Mouse (Mus musculus) hindbrain, embryonic 13.5 days (tissue): ENCODE results near the gene Trir. TPM values are rescaled to one million over a fixed set of nuclear protein-coding genes. Genes with fewer than 3 reads are reported as not detected.

Experiments used
- ATAC-seq: fragments of 200-750 bp; cut with Nextera tagmentation; 2 replicates; pipeline ENCODE4 v1.8.0; 2017; ENCODE audit warnings: moderate TSS enrichment; ENCODE audit not compliant: low FRiP score
- H3K27ac ChIP-seq: fragments of 300-500 bp; sonication (generic); 2 replicates; pipeline ENCODE4 v1.5.1; 2015; ENCODE audit warnings: inconsistent platforms, mild to moderate bottlenecking, moderate library complexity
- H3K27me3 ChIP-seq: fragments of 300-500 bp; sonication (generic); 2 replicates; pipeline ENCODE4 v1.6.1; 2015; ENCODE audit warnings: mild to moderate bottlenecking, inconsistent platforms
- H3K36me3 ChIP-seq: fragments of 300-500 bp; sonication (generic); 2 replicates; pipeline ENCODE4 v1.6.1; 2015; ENCODE audit warnings: mild to moderate bottlenecking, inconsistent platforms
- H3K4me1 ChIP-seq: fragments of 300-500 bp; sonication (generic); replicated peaks from 2 replicates; pipeline ENCODE4 v1.6.1; 2015; ENCODE audit warnings: inconsistent platforms
- H3K4me2 ChIP-seq: fragments of 300-500 bp; sonication (generic); 2 replicates; pipeline ENCODE4 v1.6.1; 2015; ENCODE audit warnings: inconsistent platforms, mild to moderate bottlenecking, moderate library complexity
- H3K4me3 ChIP-seq: fragments of 300-500 bp; sonication (generic); 2 replicates; pipeline ENCODE4 v1.5.1; 2015; ENCODE audit warnings: mild to moderate bottlenecking, inconsistent platforms
- H3K9ac ChIP-seq: fragments of 300-500 bp; sonication (generic); 2 replicates; pipeline ENCODE4 v1.6.1; 2015; ENCODE audit warnings: mild to moderate bottlenecking, inconsistent platforms
- H3K9me3 ChIP-seq: fragments of 300-500 bp; sonication (generic); 2 replicates; pipeline ENCODE4 v1.6.1; 2016; ENCODE audit warnings: inconsistent platforms
- WGBS: fragments of 180-500 bp; shearing (Covaris S2); methylation state at CpG from one replicate; pipeline ENCODE4 v1.1.7; 2015; 5-methylcytosine and 5-hydroxymethylcytosine counted together
- microRNA-seq: library from miRNA; unstranded; fragments of <30 nt; microRNA quantifications from one replicate; pipeline ENCODE4, GENCODE M21; 2016
- polyA plus RNA-seq: library from polyadenylated mRNA; unstranded; fragments of >200 nt; fragmentation: Nextera tagmentation; extraction: Ambion mirVana; gene quantifications from 2 replicates; pipeline ENCODE4 v1.2.1, GENCODE M21; 2015

Trir gene
- polyA plus RNA-seq, 1 experiment from 2014 or later = 141 TPM

DNA sequence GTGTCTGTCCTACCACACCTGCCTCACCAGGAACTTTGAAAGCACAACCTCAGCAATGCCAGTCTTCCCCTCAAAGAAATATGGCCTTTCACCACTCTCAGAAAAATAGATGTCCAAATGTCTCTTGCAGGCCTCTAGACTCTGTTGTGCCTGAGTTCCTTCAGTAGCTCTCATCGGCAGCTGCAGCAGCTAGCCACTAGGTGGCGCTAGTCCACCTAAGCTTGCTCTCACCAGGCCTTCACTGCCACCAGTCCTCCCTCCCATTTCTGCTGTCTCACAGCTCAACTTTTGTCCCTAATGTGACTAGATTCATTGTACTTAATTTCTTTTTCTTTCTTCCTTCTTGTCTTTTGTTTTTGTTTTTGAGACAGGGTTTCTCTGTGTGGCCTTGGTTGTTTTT is 50.4 kb downstream of the Trir start:
- Histone ChIP-seq H3K27me3 (no peaks in the 10 kb centered on the region), H3K9me3 (no peaks in the 10 kb centered on the region), H3K4me3 (no peak overlapping the region), H3K27ac (no peak overlapping the region), H3K9ac (0 out of 2 replicates have a peak overlapping the region, but pooled peaks have one; percentile 39), H3K4me1 (peaks cover 37% of the 10 kb centered on the region), H3K4me2 (no peak overlapping the region), H3K36me3 (peaks cover 48% of the 10 kb centered on the region)
- 0% methylated on average over 2 of the region's 2 CpGs for WGBS
- ATAC-seq = no peak

Small RNAs within 50 kb of the gene (microRNA-seq; reads per million reads assigned to microRNA genes)
- gene Mir7070 = 1.4 reads per million

Other genes starting within 250 kb of the Trir start
- 35.3 and 44.1 TPM in 2 replicates for gene Nfix, start 226.5 kb upstream of the Trir start, polyA plus RNA-seq
- 10.8 and 11.5 TPM in 2 replicates for gene Dand5, start 204.0 kb upstream of the Trir start, polyA plus RNA-seq
- 37.3 and 37.8 TPM in 2 replicates for gene Gadd45gip1, start 195.3 kb upstream of the Trir start, polyA plus RNA-seq
- 83.2 and 85.5 TPM in 2 replicates for gene Rad23a, start 186.2 kb upstream of the Trir start, polyA plus RNA-seq
- 646 and 672 TPM in 2 replicates for gene Calr, start 179.9 kb upstream of the Trir start, polyA plus RNA-seq
- 107 and 109 TPM in 2 replicates for gene Farsa, start 169.8 kb upstream of the Trir start, polyA plus RNA-seq
- 17.8 and 20.4 TPM in 2 replicates for gene Syce2, start 154.7 kb upstream of the Trir start, polyA plus RNA-seq
- 33.1 TPM in 2 replicates for gene Gcdh, start 132.9 kb upstream of the Trir start, polyA plus RNA-seq
- gene Klf1, start 124.9 kb upstream of the Trir start, polyA plus RNA-seq = 0.64 and 1.00 TPM in 2 replicates
- gene Dnase2a, start 118.3 kb upstream of the Trir start, polyA plus RNA-seq = 5.8 and 6.0 TPM in 2 replicates
- gene Mast1, start 89.5 kb upstream of the Trir start, polyA plus RNA-seq = 59.1 and 62.2 TPM in 2 replicates
- 1.8 and 2.4 TPM in 2 replicates for gene Rtbdn, start 79.8 kb upstream of the Trir start, polyA plus RNA-seq
- gene Gm49661, start 57.4 kb upstream of the Trir start, polyA plus RNA-seq = not detected in 2 replicates
- gene Prdx2, start 57.2 kb upstream of the Trir start, polyA plus RNA-seq = 1,362 and 1,388 TPM in 2 replicates
- gene Rnaseh2a, start 57.1 kb upstream of the Trir start, polyA plus RNA-seq = 61.4 and 62.1 TPM in 2 replicates
- gene Junb, start 48.1 kb upstream of the Trir start, polyA plus RNA-seq = 5.2 and 5.9 TPM in 2 replicates
- gene Hook2, start 36.2 kb upstream of the Trir start, polyA plus RNA-seq = 25.1 and 25.5 TPM in 2 replicates
- not detected in 2 replicates for gene Best2, start 12.3 kb upstream of the Trir start, polyA plus RNA-seq
- 151 and 157 TPM in 2 replicates for gene Asna1, start 1.5 kb upstream of the Trir start, polyA plus RNA-seq
- gene Tnpo2, start 10.1 kb downstream of the Trir start, polyA plus RNA-seq = 48.8 and 54.7 TPM in 2 replicates
- gene Fbxw9, start 33.2 kb downstream of the Trir start, polyA plus RNA-seq = 59.2 and 66.2 TPM in 2 replicates
- 0.78 and 1.3 TPM in 2 replicates for gene Gm5741, start 41.2 kb downstream of the Trir start, polyA plus RNA-seq
- gene Dhps, start 44.9 kb downstream of the Trir start, polyA plus RNA-seq = 90.5 and 96.4 TPM in 2 replicates
- 109 and 112 TPM in 2 replicates for gene Wdr83os, start 53.9 kb downstream of the Trir start, polyA plus RNA-seq
- gene Wdr83, start 54.5 kb downstream of the Trir start, polyA plus RNA-seq = 50.5 and 53.0 TPM in 2 replicates
- gene Man2b1, start 56.4 kb downstream of the Trir start, polyA plus RNA-seq = 17.7 and 19.4 TPM in 2 replicates
- 3.1 and 3.4 TPM in 2 replicates for gene Zfp791, start 96.3 kb downstream of the Trir start, polyA plus RNA-seq
- not detected in 2 replicates for gene Cks1brt, start 125.1 kb downstream of the Trir start, polyA plus RNA-seq
- gene Olfr371, start 199.2 kb downstream of the Trir start, polyA plus RNA-seq = not detected in 2 replicates